11 mouse cellular contexts compared by ENCODE assay signal in genomic region chr7:45465112-45465511, GRCm38 (mm10). TPM values are rescaled to one million over a fixed set of nuclear protein-coding genes. Genes with fewer than 3 reads are reported as not detected.
DNase-seq lines count a peak whose midpoint lies in the region; ATAC-seq and TF ChIP-seq lines count a peak whose summit lies in the region.
"Had no signal": no experiment of that assay in that cellular context is flagged by ENCODE, and none has a peak within 500 bp of the region (broad histone marks: within the 10 kb centered on the region; RNA-seq: fewer than 3 reads in every experiment).

No protein-coding gene starts in this region.

- H3K27ac ChIP-seq in forebrain, embryonic 10.5 days: no peak overlapping the region
- no peak overlapping the region for H3K27ac ChIP-seq in forebrain, embryonic 16.5 days (ENCODE audit: low read length)
- H3K27ac ChIP-seq in midbrain, embryonic 10.5 days (replicated peaks): no peak overlapping the region
- no peak overlapping the region for H3K27ac ChIP-seq in midbrain, embryonic 11.5 days (ENCODE audit: low read depth, low read length)
- H3K27ac ChIP-seq in limb, embryonic 12.5 days: no peak overlapping the region
- H3K27ac ChIP-seq in neural tube, embryonic 13.5 days (replicated peaks): no peak overlapping the region

- H3K27me3 ChIP-seq in forebrain, embryonic 10.5 days (ENCODE audit: poor library complexity, severe bottlenecking): no peaks in the 10 kb centered on the region
- H3K27me3 ChIP-seq in forebrain, embryonic 16.5 days (replicated peaks; ENCODE audit: control insufficient read depth, insufficient read depth, low read length): no peaks in the 10 kb centered on the region
- H3K27me3 ChIP-seq in midbrain, embryonic 10.5 days (ENCODE audit: low read depth, poor library complexity, severe bottlenecking): no peaks in the 10 kb centered on the region
- H3K27me3 ChIP-seq in midbrain, embryonic 11.5 days (ENCODE audit: control insufficient read depth, insufficient read depth, low read length): no peaks in the 10 kb centered on the region
- H3K27me3 ChIP-seq in limb, embryonic 12.5 days: no peaks in the 10 kb centered on the region
- no peaks in the 10 kb centered on the region for H3K27me3 ChIP-seq in neural tube, embryonic 13.5 days

- DNase-seq in forebrain, embryonic 10.5 days (ENCODE audit: extremely low spot score, low spot score): no peak
- DNase-seq in midbrain, embryonic 10.5 days (ENCODE audit: low spot score): no peak
- no peak for DNase-seq in midbrain, embryonic 11.5 days (ENCODE audit: low spot score, missing footprints)
- no peak for DNase-seq in right cerebral cortex, adult 18-20 months
- no peak for DNase-seq in lung, adult 2 months
- DNase-seq: embryo, embryonic 11 days; right cerebral cortex, postnatal 25 days had no signal

- H3K9ac ChIP-seq in forebrain, embryonic 16.5 days (replicated peaks; ENCODE audit: low read depth, low read length): no peak overlapping the region
- no peak overlapping the region for H3K9ac ChIP-seq in midbrain, embryonic 11.5 days (ENCODE audit: low read length)
- H3K9ac ChIP-seq in limb, embryonic 12.5 days (replicated peaks): no peak overlapping the region
- 0 out of 2 replicates have a peak overlapping the region, but pooled peaks have one; percentile 93 for H3K9ac ChIP-seq in neural tube, embryonic 13.5 days

- H3K36me3 ChIP-seq in forebrain, embryonic 10.5 days (replicated peaks): peaks cover 57% of the 10 kb centered on the region
- H3K36me3 ChIP-seq in forebrain, embryonic 16.5 days (ENCODE audit: control insufficient read depth, insufficient read depth): peaks cover 9% of the 10 kb centered on the region; the same call in 1 of the 2 replicates
- H3K36me3 ChIP-seq in midbrain, embryonic 10.5 days: peaks cover 51% of the 10 kb centered on the region
- H3K36me3 ChIP-seq in midbrain, embryonic 11.5 days (ENCODE audit: control insufficient read depth, insufficient read depth, low read length): peaks cover 7% of the 10 kb centered on the region; the same call in 1 of the 2 replicates
- peaks cover 49% of the 10 kb centered on the region for H3K36me3 ChIP-seq in limb, embryonic 12.5 days
- H3K36me3 ChIP-seq in neural tube, embryonic 13.5 days: peaks cover 40% of the 10 kb centered on the region

- peaks cover 44% of the 10 kb centered on the region for H3K4me1 ChIP-seq in forebrain, embryonic 10.5 days
- H3K4me1 ChIP-seq in forebrain, embryonic 16.5 days (replicated peaks; ENCODE audit: control insufficient read depth, insufficient read depth, low read length): peaks cover 24% of the 10 kb centered on the region
- H3K4me1 ChIP-seq in midbrain, embryonic 10.5 days: peaks cover 44% of the 10 kb centered on the region
- peaks cover 19% of the 10 kb centered on the region for H3K4me1 ChIP-seq in midbrain, embryonic 11.5 days (ENCODE audit: control insufficient read depth, insufficient read depth, low read length)
- H3K4me1 ChIP-seq in limb, embryonic 12.5 days (replicated peaks): peaks cover 28% of the 10 kb centered on the region
- H3K4me1 ChIP-seq in neural tube, embryonic 13.5 days (replicated peaks): peaks cover 51% of the 10 kb centered on the region
- H3K4me1 ChIP-seq in lung, adult 2 months (ENCODE audit: control insufficient read depth, insufficient read depth, low read length): peaks cover 10% of the 10 kb centered on the region

- H3K9me3 ChIP-seq in forebrain, embryonic 10.5 days: no peaks in the 10 kb centered on the region
- no peaks in the 10 kb centered on the region for H3K9me3 ChIP-seq in forebrain, embryonic 16.5 days (ENCODE audit: control insufficient read depth, low read length)
- no peaks in the 10 kb centered on the region for H3K9me3 ChIP-seq in midbrain, embryonic 10.5 days (replicated peaks)
- no peaks in the 10 kb centered on the region for H3K9me3 ChIP-seq in midbrain, embryonic 11.5 days (ENCODE audit: control insufficient read depth, low read length)
- no peaks in the 10 kb centered on the region for H3K9me3 ChIP-seq in limb, embryonic 12.5 days
- no peaks in the 10 kb centered on the region for H3K9me3 ChIP-seq in neural tube, embryonic 13.5 days

- no peak overlapping the region for H3K4me2 ChIP-seq in forebrain, embryonic 16.5 days (ENCODE audit: low read length)
- no peak overlapping the region for H3K4me2 ChIP-seq in midbrain, embryonic 11.5 days
- 0 out of 2 replicates have a peak overlapping the region, but pooled peaks have one; percentile 90 for H3K4me2 ChIP-seq in limb, embryonic 12.5 days
- H3K4me2 ChIP-seq in neural tube, embryonic 13.5 days: peak overlapping the region; percentile 87

- ATAC-seq in forebrain, embryonic 16.5 days: no peak
- ATAC-seq in midbrain, embryonic 11.5 days (ENCODE audit: low FRiP score): no peak
- ATAC-seq in limb, embryonic 12.5 days (ENCODE audit: insufficient number of reproducible peaks, insufficient read depth, low FRiP score, low TSS enrichment, low read depth): no peak
- ATAC-seq in neural tube, embryonic 13.5 days (ENCODE audit: low read depth): no peak

- no peak for TF ChIP-seq CTCF in lung, adult 2 months (IDR thresholded peaks at IDR 0.05; ENCODE audit: insufficient read depth, low read length)

- peak overlapping the region; percentile 96 for H3K4me3 ChIP-seq in forebrain, embryonic 10.5 days
- no peak overlapping the region for H3K4me3 ChIP-seq in forebrain, embryonic 16.5 days (replicated peaks; ENCODE audit: low read length)
- H3K4me3 ChIP-seq in midbrain, embryonic 10.5 days: peak overlapping the region; percentile 90
- no peak overlapping the region for H3K4me3 ChIP-seq in midbrain, embryonic 11.5 days (ENCODE audit: low read depth, low read length)
- peak overlapping the region; percentile 87 for H3K4me3 ChIP-seq in limb, embryonic 12.5 days (replicated peaks)
- peak overlapping the region; percentile 94 for H3K4me3 ChIP-seq in neural tube, embryonic 13.5 days
- H3K4me3 ChIP-seq in lung, adult 2 months (replicated peaks; ENCODE audit: extremely low read depth, low read depth, low read length): no peak overlapping the region

- 96% methylated on average over 12 of the region's 12 CpGs for WGBS in forebrain, embryonic 10.5 days
- WGBS in forebrain, embryonic 16.5 days: 96% methylated on average over 12 of the region's 12 CpGs
- 96% methylated on average over 12 of the region's 12 CpGs for WGBS in midbrain, embryonic 10.5 days
- 96% methylated on average over 12 of the region's 12 CpGs for WGBS in midbrain, embryonic 11.5 days
- WGBS in limb, embryonic 12.5 days: 96% methylated on average over 12 of the region's 12 CpGs
- 96% methylated on average over 12 of the region's 12 CpGs for WGBS in neural tube, embryonic 13.5 days
- 95% methylated on average over 12 of the region's 12 CpGs for WGBS in lung, adult 2 months

- no peak for TF ChIP-seq POLR2A in lung, adult 2 months (IDR thresholded peaks at IDR 0.05; ENCODE audit: borderline replicate concordance, extremely low read depth, low read depth, low read length)

RNA-seq across cellular contexts. Expression of gene Bax, which starts 1.6 kb away (rescaled TPM):
- polyA plus RNA-seq in forebrain, embryonic 10.5 days (2016; fragmentation: Nextera tagmentation; extraction: Ambion mirVana): 247 and 254 TPM in 2 replicates
- 225 and 257 TPM in 2 replicates for polyA plus RNA-seq in forebrain, embryonic 16.5 days (2015; fragmentation: Nextera tagmentation; extraction: Ambion mirVana)
- 240 and 265 TPM in 2 replicates for polyA plus RNA-seq in midbrain, embryonic 10.5 days (2016; fragmentation: Nextera tagmentation; extraction: Ambion mirVana)
- 169 and 201 TPM in 2 replicates for polyA plus RNA-seq in midbrain, embryonic 11.5 days (2014; fragmentation: Nextera tagmentation; extraction: Ambion mirVana)
- polyA plus RNA-seq in limb, embryonic 12.5 days (2016; fragmentation: Nextera tagmentation; extraction: Ambion mirVana): 224 and 230 TPM in 2 replicates
- polyA plus RNA-seq in neural tube, embryonic 13.5 days (2015; fragmentation: Nextera tagmentation; extraction: Ambion mirVana): 184 and 237 TPM in 2 replicates
- 117 and 128 TPM in 2 replicates for polyA plus RNA-seq in lung, adult 2 months (2012; rRNA removed)

RNA-seq across cellular contexts. Expression of gene Ftl1, which starts 5.4 kb away (rescaled TPM):
- polyA plus RNA-seq in forebrain, embryonic 10.5 days (2016; fragmentation: Nextera tagmentation; extraction: Ambion mirVana): 5,105 and 5,277 TPM in 2 replicates
- polyA plus RNA-seq in forebrain, embryonic 16.5 days (2015; fragmentation: Nextera tagmentation; extraction: Ambion mirVana): 5,701 and 5,899 TPM in 2 replicates
- 5,695 and 6,139 TPM in 2 replicates for polyA plus RNA-seq in midbrain, embryonic 10.5 days (2016; fragmentation: Nextera tagmentation; extraction: Ambion mirVana)
- 5,242 and 5,528 TPM in 2 replicates for polyA plus RNA-seq in midbrain, embryonic 11.5 days (2014; fragmentation: Nextera tagmentation; extraction: Ambion mirVana)
- 4,887 and 4,953 TPM in 2 replicates for polyA plus RNA-seq in limb, embryonic 12.5 days (2016; fragmentation: Nextera tagmentation; extraction: Ambion mirVana)
- 6,282 and 6,442 TPM in 2 replicates for polyA plus RNA-seq in neural tube, embryonic 13.5 days (2015; fragmentation: Nextera tagmentation; extraction: Ambion mirVana)
- 2,878 and 3,367 TPM in 2 replicates for polyA plus RNA-seq in lung, adult 2 months (2012; rRNA removed)

RNA-seq across cellular contexts. Expression of gene Tulp2, which starts 16.6 kb away (rescaled TPM):
- polyA plus RNA-seq in forebrain, embryonic 10.5 days (2016; fragmentation: Nextera tagmentation; extraction: Ambion mirVana): 0.12 and 0.20 TPM in 2 replicates
- 0.12 TPM in 1 of 2 replicates, not detected in the other for polyA plus RNA-seq in forebrain, embryonic 16.5 days (2015; fragmentation: Nextera tagmentation; extraction: Ambion mirVana)
- polyA plus RNA-seq in midbrain, embryonic 10.5 days (2016; fragmentation: Nextera tagmentation; extraction: Ambion mirVana): 0.15 and 0.21 TPM in 2 replicates
- 0.15 TPM in 1 of 2 replicates, not detected in the other for polyA plus RNA-seq in midbrain, embryonic 11.5 days (2014; fragmentation: Nextera tagmentation; extraction: Ambion mirVana)
- 1.4 TPM in 2 replicates for polyA plus RNA-seq in limb, embryonic 12.5 days (2016; fragmentation: Nextera tagmentation; extraction: Ambion mirVana)
- polyA plus RNA-seq in neural tube, embryonic 13.5 days (2015; fragmentation: Nextera tagmentation; extraction: Ambion mirVana): 0.13 and 0.29 TPM in 2 replicates
- 0.11 and 0.17 TPM in 2 replicates for polyA plus RNA-seq in lung, adult 2 months (2012; rRNA removed)

RNA-seq across cellular contexts. Expression of gene Gm45808, which starts 21.5 kb away (rescaled TPM):
- polyA plus RNA-seq in forebrain, embryonic 10.5 days (2016; fragmentation: Nextera tagmentation; extraction: Ambion mirVana): not detected in 2 replicates
- not detected in 2 replicates for polyA plus RNA-seq in forebrain, embryonic 16.5 days (2015; fragmentation: Nextera tagmentation; extraction: Ambion mirVana)
- 0.34 TPM in 1 of 2 replicates, not detected in the other for polyA plus RNA-seq in midbrain, embryonic 10.5 days (2016; fragmentation: Nextera tagmentation; extraction: Ambion mirVana)
- polyA plus RNA-seq in midbrain, embryonic 11.5 days (2014; fragmentation: Nextera tagmentation; extraction: Ambion mirVana): not detected in 2 replicates
- polyA plus RNA-seq in limb, embryonic 12.5 days (2016; fragmentation: Nextera tagmentation; extraction: Ambion mirVana): not detected in 2 replicates
- polyA plus RNA-seq in neural tube, embryonic 13.5 days (2015; fragmentation: Nextera tagmentation; extraction: Ambion mirVana): not detected in 2 replicates
- not detected in 2 replicates for polyA plus RNA-seq in lung, adult 2 months (2012; rRNA removed)
- polyA plus RNA-seq: heart, embryonic 14.5 days had no signal

RNA-seq across cellular contexts. Expression of gene Dhdh, which starts 23.5 kb away (rescaled TPM):
- polyA plus RNA-seq in forebrain, embryonic 10.5 days (2016; fragmentation: Nextera tagmentation; extraction: Ambion mirVana): 6.4 and 7.2 TPM in 2 replicates
- 2.2 and 3.0 TPM in 2 replicates for polyA plus RNA-seq in forebrain, embryonic 16.5 days (2015; fragmentation: Nextera tagmentation; extraction: Ambion mirVana)
- 6.0 and 6.8 TPM in 2 replicates for polyA plus RNA-seq in midbrain, embryonic 10.5 days (2016; fragmentation: Nextera tagmentation; extraction: Ambion mirVana)
- polyA plus RNA-seq in midbrain, embryonic 11.5 days (2014; fragmentation: Nextera tagmentation; extraction: Ambion mirVana): 3.2 and 3.9 TPM in 2 replicates
- 3.2 and 3.3 TPM in 2 replicates for polyA plus RNA-seq in limb, embryonic 12.5 days (2016; fragmentation: Nextera tagmentation; extraction: Ambion mirVana)
- 3.2 and 3.4 TPM in 2 replicates for polyA plus RNA-seq in neural tube, embryonic 13.5 days (2015; fragmentation: Nextera tagmentation; extraction: Ambion mirVana)
- 4.4 and 5.4 TPM in 2 replicates for polyA plus RNA-seq in lung, adult 2 months (2012; rRNA removed)

Comparison
In these comparisons a context has a peak if more than half of its experiments do, and no peak if none do; other contexts are left out.
1. H3K4me3 ChIP-seq: peak in forebrain, embryonic 10.5 days (single experiment), midbrain, embryonic 10.5 days (single experiment), limb, embryonic 12.5 days (single experiment) and neural tube, embryonic 13.5 days (single experiment); none in forebrain, embryonic 16.5 days (single experiment), midbrain, embryonic 11.5 days (single experiment) and lung, adult 2 months (single experiment).
2. H3K4me2 ChIP-seq: peak in limb, embryonic 12.5 days (single experiment) and neural tube, embryonic 13.5 days (single experiment); none in forebrain, embryonic 16.5 days (single experiment) and midbrain, embryonic 11.5 days (single experiment).